Mouse (Mus musculus) ovary, postnatal 14 days (tissue): ENCODE data around the gene Agps.
"Not testable (repeated sequence)": the region's sequence is repeated elsewhere in the genome, so short reads cannot be mapped to it uniquely, and the experiment has no call there.

Source experiments
- DNase-seq: peaks from one replicate; pipeline ENCODE4 v3.0.0; 2022; ENCODE audit warnings: low spot score

Agps gene

GRCm38 (mm10) chr2:75929786-75930444, 97.9 kb downstream of the Agps start:
- no peak for DNase-seq

- DNase-seq, result no peak
These were observed 99.0 kb downstream of the Agps start for GRCm38 (mm10) chr2:75930941-75931340.

GRCm38 (mm10) chr2:75933541-75933940, 101.6 kb downstream of the Agps start:
- DNase-seq, result no peak

- DNase-seq, result not testable (repeated sequence)
These were observed 104.7 kb downstream of the Agps start for GRCm38 (mm10) chr2:75936685-75937084.

- not testable (repeated sequence) for DNase-seq
These were observed 105.6 kb downstream of the Agps start for GRCm38 (mm10) chr2:75937520-75938116.

GRCm38 (mm10) chr2:75938117-75939063, 106.4 kb downstream of the Agps start, which contains the start of gene Ttc30b:
Gene Ttc30b, minus strand, starts transcription at chr2:75938585.
- DNase-seq, result peak; percentile 81

GRCm38 (mm10) chr2:75950685-75951084, 118.7 kb downstream of the Agps start:
- DNase-seq, result no peak

- no peak for DNase-seq
These were observed 121.3 kb downstream of the Agps start for GRCm38 (mm10) chr2:75953320-75953719.

- DNase-seq, result no peak
These were observed 123.7 kb downstream of the Agps start for GRCm38 (mm10) chr2:75955709-75956108.

GRCm38 (mm10) chr2:75959183-75959849, 127.3 kb downstream of the Agps start:
- no peak for DNase-seq

- DNase-seq, result no peak
These were observed 127.9 kb downstream of the Agps start for GRCm38 (mm10) chr2:75959850-75960365.

- no peak for DNase-seq
These were observed 128.7 kb downstream of the Agps start for GRCm38 (mm10) chr2:75960366-75961330.

GRCm38 (mm10) chr2:75963211-75963840, 131.3 kb downstream of the Agps start:
- DNase-seq, result no peak

- DNase-seq, result no peak
These were observed 132.1 kb downstream of the Agps start for GRCm38 (mm10) chr2:75964051-75964450.

- peak; percentile 58 for DNase-seq
These were observed 132.5 kb downstream of the Agps start for GRCm38 (mm10) chr2:75964512-75964911.

- DNase-seq, result peak; percentile 54
These were observed 133.0 kb downstream of the Agps start for GRCm38 (mm10) chr2:75964972-75965371.

GRCm38 (mm10) chr2:75974131-75974530, 142.2 kb downstream of the Agps start:
- no peak for DNase-seq

GRCm38 (mm10) chr2:75976070-75976469, 144.1 kb downstream of the Agps start:
- not testable (repeated sequence) for DNase-seq

GRCm38 (mm10) chr2:75977752-75978368, 145.9 kb downstream of the Agps start, which contains the start of gene Ttc30a2:
Gene Ttc30a2, minus strand, starts transcription at chr2:75978170.
- not testable (repeated sequence) for DNase-seq
